Mouse (Mus musculus) kidney, postnatal 10 days (tissue): Measurements from ENCODE around the gene Pcdh10.

Source experiments
- DNase-seq: peaks from one replicate; pipeline ENCODE4 v3.0.0; 2021; ENCODE audit warnings: mixed read lengths

Pcdh10 gene

GRCm38 (mm10) chr3:45378145-45378544 lies at the start of gene Pcdh10:
Gene Pcdh10, plus strand, starts transcription at chr3:45378398.
- peak; percentile 94 for DNase-seq

- DNase-seq = no peak
Observed at GRCm38 (mm10) chr3:45355919-45356318, 22.3 kb upstream of the Pcdh10 start.

GRCm38 (mm10) chr3:45368952-45369351 lies 9.2 kb upstream of the Pcdh10 start:
- no peak for DNase-seq

- DNase-seq = peak; percentile 78
Observed at GRCm38 (mm10) chr3:45375761-45376500, 2.3 kb upstream of the Pcdh10 start.

GRCm38 (mm10) chr3:45376501-45377390 lies 1.5 kb upstream of the Pcdh10 start:
- peak; percentile 29 for DNase-seq

GRCm38 (mm10) chr3:45377391-45377998 lies 703 bp upstream of the Pcdh10 start:
- DNase-seq = peak; percentile 45

- peak; percentile 5 for DNase-seq
Observed at GRCm38 (mm10) chr3:45379541-45379971, 1.4 kb downstream of the Pcdh10 start.

- peak; percentile 10 for DNase-seq
Observed at GRCm38 (mm10) chr3:45379972-45380761, 2.0 kb downstream of the Pcdh10 start.

GRCm38 (mm10) chr3:45380811-45381761 lies 2.9 kb downstream of the Pcdh10 start:
- DNase-seq = peak; percentile 7

- no peak for DNase-seq
Observed at GRCm38 (mm10) chr3:45382032-45382755, 4.0 kb downstream of the Pcdh10 start.

- no peak for DNase-seq
Observed at GRCm38 (mm10) chr3:45383831-45384230, 5.6 kb downstream of the Pcdh10 start.

- DNase-seq = no peak
Observed at GRCm38 (mm10) chr3:45385028-45385427, 6.8 kb downstream of the Pcdh10 start.

- no peak for DNase-seq
Observed at GRCm38 (mm10) chr3:45385451-45385850, 7.3 kb downstream of the Pcdh10 start.

- no peak for DNase-seq
Observed at GRCm38 (mm10) chr3:45386512-45386911, 8.3 kb downstream of the Pcdh10 start.

- DNase-seq = no peak
Observed at GRCm38 (mm10) chr3:45397101-45397500, 18.9 kb downstream of the Pcdh10 start.

GRCm38 (mm10) chr3:45403239-45403638 lies 25.0 kb downstream of the Pcdh10 start:
- no peak for DNase-seq

GRCm38 (mm10) chr3:45431691-45432090 lies 53.5 kb downstream of the Pcdh10 start:
- DNase-seq = no peak

GRCm38 (mm10) chr3:45432172-45432765 lies 54.1 kb downstream of the Pcdh10 start:
- no peak for DNase-seq
